Mouse (Mus musculus): Measurements from ENCODE around the gene Fam126a. TPM values are rescaled to one million over a fixed set of nuclear protein-coding genes. Genes with fewer than 3 reads are reported as not detected.
"Not testable (repeated sequence)": the region's sequence is repeated elsewhere in the genome, so short reads cannot be mapped to it uniquely, and the experiment has no call there.

Gene Fam126a
- polyA plus RNA-seq, 1 experiment = 5.2 TPM

GRCm38 (mm10) chr5:23871323-23871722 is 159.2 kb downstream of the Fam126a start:
- H3K27ac ChIP-seq (replicated peaks; ENCODE audit: low read depth, low read length); H3K4me1 ChIP-seq (ENCODE audit: control insufficient read depth, insufficient read depth, insufficient read length, low read length); H3K4me3 ChIP-seq (ENCODE audit: insufficient read depth, low read depth, low read length): not testable (repeated sequence)

- Histone ChIP-seq H3K4me3 (ENCODE audit: insufficient read depth, low read depth, low read length) (no peak overlapping the region), H3K4me1 (ENCODE audit: control insufficient read depth, insufficient read depth, insufficient read length, low read length) (peaks cover 5% of the 10 kb centered on the region; the same call in 1 of the 2 replicates), H3K27ac (replicated peaks; ENCODE audit: low read depth, low read length) (no peak overlapping the region)
These were observed 164.5 kb downstream of the Fam126a start for GRCm38 (mm10) chr5:23865941-23866340.

Other genes with a start within 250 kb of the Fam126a start
- 9.1 and 12.0 TPM in 2 replicates for gene Pus7, start 247.0 kb downstream of the Fam126a start, polyA plus RNA-seq (2012; ENCODE audit: insufficient read depth, insufficient read length, missing spikeins)
- gene Rint1, start 243.0 kb downstream of the Fam126a start, polyA plus RNA-seq (2012; ENCODE audit: insufficient read depth, insufficient read length, missing spikeins) = 14.0 and 16.0 TPM in 2 replicates
- 213 and 234 TPM in 2 replicates for gene Tomm7, start 186.5 kb downstream of the Fam126a start, polyA plus RNA-seq (2012; ENCODE audit: insufficient read depth, insufficient read length, missing spikeins)
- gene Klhl7, start 69.9 kb upstream of the Fam126a start, polyA plus RNA-seq (2012; ENCODE audit: insufficient read depth, insufficient read length, missing spikeins) = 15.2 and 23.4 TPM in 2 replicates
- gene Nupl2, start 134.3 kb upstream of the Fam126a start, polyA plus RNA-seq (2012; ENCODE audit: insufficient read depth, insufficient read length, missing spikeins) = 4.1 and 5.3 TPM in 2 replicates